Mouse (Mus musculus): ENCODE results near the gene Tubgcp6.

Tubgcp6 gene

DNA sequence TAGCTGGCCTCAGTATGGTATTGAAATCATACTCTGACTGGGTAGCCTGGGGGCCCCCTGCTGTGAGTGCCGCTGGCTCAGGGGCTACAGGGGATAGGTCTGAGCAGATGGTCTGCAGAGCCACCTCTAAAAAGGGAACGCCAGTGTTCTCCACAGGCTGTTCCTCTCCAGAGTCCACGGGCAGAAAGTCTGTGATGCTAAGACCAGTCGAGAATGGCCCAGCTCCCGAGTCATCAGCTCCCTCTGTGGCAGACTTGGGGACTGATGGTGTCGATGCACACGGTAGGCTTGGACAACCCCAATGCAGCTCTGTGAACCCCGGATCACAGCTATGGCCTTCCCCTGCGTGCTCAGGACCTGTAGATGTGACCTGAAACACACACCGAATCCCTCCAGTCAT is 19.0 kb downstream of the Tubgcp6 start:
- DNase-seq (ENCODE audit: low spot score in 2 of 2): peak; percentile 32 to 33

DNA sequence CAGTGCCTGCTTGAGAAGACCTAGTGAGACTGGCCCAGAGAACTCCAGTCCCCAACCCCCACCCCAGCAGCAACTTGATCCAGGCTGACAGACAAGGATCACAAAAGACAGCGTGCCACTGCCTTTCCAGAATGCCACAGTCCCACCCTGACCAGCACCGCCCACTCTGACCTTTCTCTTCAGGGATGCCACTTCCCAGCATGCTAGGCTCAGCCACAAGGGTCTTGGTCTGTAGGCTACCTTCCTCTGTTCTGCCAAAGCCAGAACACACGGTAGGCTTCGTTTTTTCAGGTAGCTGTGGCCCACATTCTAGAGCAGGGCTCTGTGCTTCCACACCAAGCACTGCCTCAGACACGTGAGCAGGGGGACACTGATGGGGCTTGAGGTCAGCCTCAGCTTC is 20.3 kb downstream of the Tubgcp6 start:
- peak in 1 of 2 experiments; percentile 33 for DNase-seq (ENCODE audit: low spot score in 2 of 2)

DNA sequence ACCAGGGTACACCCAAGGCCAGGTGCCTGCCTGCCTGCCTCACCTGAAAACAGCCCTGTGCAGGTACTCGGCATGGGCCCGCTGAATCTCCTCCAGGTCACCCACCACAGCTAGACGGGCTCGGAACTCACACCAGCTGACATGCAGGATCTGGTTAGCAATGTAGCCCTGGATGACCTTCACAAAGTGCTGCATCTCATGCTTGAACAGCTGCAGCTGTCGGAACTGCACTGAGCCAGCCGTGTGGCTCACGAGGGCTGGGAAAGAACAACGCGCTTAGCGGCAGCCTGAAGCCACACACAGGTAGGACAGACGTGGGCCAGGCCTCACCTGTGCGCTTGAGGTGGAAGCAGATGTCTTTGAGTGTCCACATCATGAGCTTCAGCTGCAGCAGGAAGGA is 22.1 kb downstream of the Tubgcp6 start:
- DNase-seq (ENCODE audit: low spot score in 2 of 2): peak in 1 of 2 experiments; percentile 34

DNA sequence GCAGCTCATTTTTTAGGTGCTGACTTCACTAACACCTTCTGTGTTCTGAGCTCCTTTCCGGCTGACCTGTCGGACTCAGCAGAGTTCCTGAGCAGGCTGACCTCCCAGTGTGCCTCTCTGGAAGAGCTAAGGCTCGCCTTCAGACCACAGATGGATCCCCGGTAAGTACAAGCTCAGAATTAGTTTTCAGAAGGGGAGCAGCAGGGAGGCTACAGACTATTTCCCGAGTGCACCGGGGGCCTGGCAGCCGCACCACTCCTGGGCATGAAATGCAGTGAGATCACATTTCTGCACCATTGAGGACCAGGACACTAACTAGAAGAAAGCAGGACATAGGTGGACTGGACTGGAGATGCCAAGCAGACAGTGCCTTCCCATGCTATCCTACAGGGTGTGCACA is 24.3 kb downstream of the Tubgcp6 start:
- DNase-seq (ENCODE audit: low spot score in 2 of 2): no peak

DNA sequence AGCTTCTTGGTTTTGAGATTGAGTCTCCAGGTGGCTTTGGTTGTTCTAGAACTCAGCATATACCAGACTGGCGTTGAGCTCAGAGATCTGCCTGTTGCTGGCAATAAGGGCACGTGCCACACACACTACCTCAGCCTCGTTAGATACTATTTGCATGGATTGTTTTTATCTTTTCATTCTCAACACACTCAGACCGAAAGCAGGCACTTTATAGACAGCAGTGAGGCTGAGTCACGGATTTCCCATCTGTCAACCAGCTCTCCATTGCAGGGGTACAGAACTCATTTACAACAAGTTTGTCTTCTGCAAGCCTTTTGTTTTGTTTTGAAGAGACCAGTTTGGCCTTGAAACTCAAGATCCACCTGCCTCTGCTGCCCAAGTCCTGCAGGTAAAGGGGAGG is 25.5 kb downstream of the Tubgcp6 start:
- DNase-seq (ENCODE audit: low spot score in 2 of 2): peak in 1 of 2 experiments; percentile 35

DNA sequence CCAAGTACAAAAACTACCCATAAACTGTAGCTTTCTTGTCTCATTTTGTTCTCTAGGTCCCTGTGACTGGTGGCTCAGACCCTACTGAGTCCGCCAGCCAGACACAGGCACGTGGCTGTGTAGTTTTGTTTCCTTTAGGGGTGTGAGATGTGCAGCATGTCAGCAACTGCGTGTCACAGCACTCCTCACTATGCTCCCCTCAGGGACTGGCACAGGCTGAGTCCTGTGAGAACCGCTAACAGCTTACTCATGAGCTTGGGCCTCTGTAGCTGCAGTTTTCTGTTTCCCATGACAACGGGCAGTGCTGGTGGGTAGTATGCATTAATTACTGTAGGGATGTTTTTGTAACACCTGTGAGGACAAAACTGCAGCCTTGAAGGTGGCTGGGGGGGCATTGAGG is 30.7 kb downstream of the Tubgcp6 start:
- DNase-seq (ENCODE audit: low spot score in 2 of 2): no peak

DNA sequence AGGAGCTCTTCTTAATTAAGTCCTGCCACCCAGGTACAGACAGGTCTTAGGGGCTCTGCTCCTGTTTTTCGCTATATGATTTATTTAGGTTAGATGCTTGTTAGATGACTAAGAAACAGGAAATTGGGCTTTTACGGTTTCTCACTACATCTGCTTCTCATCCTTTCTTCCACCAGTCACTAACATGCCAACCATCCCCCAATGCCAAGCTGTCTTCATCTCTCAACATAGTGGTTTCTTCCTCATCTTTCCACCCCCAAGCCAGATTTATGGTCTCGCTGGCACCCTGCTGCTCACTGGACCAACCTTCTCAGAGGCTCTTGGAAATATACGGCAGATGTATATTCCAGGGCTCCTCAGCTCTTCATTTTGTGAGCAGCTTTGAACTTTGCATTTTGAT is 32.2 kb downstream of the Tubgcp6 start:
- DNase-seq (ENCODE audit: low spot score in 2 of 2): no peak

DNA sequence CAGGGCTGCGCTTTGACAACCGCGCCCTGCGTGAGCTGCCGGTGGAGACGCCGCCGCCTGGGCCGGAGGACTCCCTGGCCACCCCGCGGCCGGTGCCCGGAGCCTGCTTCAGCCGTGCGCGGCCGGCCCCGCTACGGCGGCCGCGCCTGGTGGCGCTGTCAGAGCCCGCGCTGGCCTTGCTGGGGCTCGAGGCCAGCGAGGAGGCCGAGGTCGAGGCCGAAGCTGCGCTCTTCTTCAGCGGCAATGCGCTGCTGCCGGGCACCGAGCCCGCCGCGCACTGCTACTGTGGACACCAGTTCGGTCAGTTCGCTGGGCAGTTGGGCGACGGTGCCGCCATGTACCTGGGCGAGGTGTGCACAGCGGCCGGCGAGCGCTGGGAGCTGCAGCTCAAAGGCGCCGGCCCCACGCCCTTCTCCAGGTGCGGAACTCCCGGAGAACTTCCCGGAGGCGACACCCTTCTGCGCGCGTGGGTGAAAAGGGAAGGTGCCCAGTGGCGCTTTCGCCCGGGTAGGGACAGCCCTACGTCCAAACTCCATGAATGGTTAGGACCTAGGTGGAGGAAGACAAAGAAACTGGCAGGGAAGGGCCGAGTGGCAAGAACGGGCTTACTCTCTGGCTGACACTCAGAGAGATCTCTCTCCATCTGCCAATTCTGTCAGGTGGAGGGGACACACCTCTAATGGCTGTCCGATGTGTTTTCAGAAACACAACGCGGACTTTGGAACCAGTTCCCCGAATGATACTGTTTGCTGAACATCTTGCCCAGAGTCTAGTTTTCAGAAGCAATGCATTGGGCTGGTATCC is 33.5 kb downstream of the Tubgcp6 start:
- no peak for DNase-seq (ENCODE audit: low spot score in 2 of 2)

DNA sequence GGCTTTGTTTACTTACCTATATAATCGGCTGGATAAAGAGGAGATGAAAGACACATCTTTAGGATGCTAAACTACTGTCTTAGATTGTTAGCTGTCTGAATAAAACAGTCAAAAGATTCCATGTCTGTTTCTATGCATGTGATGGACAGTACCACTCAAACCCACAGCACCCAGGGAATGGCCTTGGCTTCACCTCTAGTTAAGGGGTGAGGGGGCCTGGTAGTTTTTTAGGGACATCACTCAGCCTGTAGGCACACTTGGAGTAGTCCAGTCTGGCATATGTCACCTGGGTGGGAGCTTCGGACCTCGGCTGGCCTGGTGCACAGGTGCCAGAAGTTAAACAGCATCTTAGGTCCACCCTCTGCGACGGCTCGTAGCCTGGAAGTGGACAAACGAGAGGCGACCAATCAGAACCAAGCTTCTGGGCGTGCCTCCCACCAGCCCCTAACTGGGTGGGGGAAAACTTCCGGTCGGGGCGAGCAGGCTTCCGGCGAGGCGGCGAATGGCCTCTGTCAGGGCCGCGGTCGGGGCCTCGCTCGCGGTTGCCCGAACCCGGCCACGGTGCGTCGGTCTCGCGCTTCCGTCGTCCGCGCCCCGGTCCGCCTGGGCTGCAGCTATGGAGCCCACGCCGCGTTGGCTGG is 34.2 kb downstream of the Tubgcp6 start, which contains the start of gene Selenoo:
Gene Selenoo (plus strand): TSS at position 478 of the 641 bp plus-strand sequence.
- DNase-seq (ENCODE audit: low spot score in 2 of 2): peak; percentile 95

DNA sequence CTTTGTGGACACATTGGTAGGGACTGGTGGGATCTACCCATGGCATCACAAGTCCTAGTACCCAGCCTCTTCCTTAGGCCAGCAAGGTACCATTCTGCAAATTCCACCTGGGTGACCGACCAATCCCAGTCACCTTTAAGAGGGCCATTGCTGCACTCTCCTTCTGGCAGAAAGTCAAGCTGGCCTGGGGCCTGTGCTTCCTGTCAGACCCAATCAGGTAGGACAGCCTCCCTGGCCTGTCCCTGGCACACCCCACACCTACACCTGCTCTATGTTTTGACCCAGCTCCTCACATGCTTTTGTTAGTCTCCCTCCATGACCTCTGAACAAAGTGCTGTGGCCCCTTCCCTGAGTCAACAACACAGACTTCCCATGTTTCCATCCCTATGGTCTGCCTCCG is 38.1 kb downstream of the Tubgcp6 start:
- DNase-seq (ENCODE audit: low spot score in 2 of 2): no peak

DNA sequence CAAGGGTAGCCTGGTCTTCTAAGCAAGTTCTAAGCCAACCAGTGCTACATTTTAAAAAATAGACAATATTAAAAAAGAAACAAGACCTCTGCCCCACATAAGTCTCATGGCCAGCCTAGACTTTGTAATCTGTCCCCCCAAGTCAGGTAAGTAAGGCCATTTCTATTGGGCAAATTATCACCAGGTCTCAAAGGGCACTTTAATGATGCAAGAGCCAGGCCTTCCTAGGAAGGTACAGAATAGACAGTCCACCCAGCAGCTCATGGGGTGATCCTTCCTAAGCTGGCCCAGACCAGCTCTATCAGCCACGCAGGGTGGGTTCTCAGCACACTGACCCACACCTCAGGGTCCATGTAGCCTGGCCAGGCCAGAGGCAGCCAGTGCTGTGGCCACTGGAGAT is 39.0 kb downstream of the Tubgcp6 start:
- no peak for DNase-seq (ENCODE audit: low spot score in 2 of 2)

DNA sequence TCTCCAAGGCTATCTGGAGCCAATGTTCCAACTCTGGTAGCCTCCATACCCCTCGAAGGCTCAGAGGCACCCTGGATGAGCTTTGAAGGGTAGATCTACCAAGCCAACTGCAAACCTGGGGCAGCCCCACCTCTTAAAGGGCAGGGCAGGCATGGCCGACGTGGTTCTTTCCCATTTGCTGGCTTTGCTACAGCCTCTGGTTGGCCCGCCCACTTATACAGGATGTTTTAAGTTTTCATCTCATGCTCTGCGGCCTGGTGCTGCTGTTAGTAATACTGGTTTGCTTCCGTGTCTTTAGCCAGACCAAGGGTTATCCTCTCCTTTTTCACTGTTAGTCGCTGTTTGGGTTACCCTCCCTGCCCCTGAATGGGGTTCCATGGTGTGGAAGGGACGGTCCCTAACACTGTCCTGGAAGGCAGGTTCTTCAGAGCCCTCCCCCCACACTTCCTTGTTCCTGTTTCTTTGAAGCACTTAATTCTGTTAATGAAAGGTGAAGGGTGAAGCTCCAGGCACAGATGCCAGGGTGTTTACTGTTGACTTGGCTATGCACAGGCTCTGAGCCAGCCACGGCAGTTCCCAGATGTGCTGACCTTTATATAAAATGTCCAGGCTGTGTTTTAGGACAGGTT is 44.6 kb downstream of the Tubgcp6 start:
- no peak for DNase-seq (ENCODE audit: low spot score in 2 of 2)

DNA sequence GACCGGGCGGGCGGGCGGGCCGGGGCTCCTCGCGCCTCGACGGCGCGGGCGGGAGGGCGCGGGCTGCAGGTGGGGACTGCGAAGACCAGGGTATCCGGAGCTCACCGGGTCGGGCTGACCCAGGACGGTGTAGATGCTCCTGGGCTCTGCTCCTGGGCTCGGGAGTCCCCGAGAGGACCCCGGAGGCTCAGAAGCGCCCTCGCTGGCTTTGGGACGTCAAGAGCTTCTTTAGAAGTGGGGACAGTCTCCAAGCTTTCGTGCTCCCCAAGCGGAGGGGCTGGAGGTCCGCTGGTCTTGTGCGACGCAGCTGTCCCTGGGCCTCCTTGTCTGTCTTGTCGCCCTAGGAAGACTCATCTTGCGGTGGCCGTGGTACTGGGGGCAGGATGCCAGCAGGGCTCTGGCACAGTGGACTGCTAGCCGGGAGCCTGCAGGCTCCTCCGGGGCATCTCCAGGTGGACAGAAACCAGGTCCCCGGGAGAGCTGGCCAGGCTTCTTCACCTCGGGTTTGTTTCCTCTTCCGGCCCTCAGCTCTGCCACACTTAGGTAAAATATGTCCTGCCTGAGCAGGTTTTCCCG is 46.7 kb downstream of the Tubgcp6 start:
- DNase-seq (ENCODE audit: low spot score in 2 of 2): peak; percentile 68 to 70

DNA sequence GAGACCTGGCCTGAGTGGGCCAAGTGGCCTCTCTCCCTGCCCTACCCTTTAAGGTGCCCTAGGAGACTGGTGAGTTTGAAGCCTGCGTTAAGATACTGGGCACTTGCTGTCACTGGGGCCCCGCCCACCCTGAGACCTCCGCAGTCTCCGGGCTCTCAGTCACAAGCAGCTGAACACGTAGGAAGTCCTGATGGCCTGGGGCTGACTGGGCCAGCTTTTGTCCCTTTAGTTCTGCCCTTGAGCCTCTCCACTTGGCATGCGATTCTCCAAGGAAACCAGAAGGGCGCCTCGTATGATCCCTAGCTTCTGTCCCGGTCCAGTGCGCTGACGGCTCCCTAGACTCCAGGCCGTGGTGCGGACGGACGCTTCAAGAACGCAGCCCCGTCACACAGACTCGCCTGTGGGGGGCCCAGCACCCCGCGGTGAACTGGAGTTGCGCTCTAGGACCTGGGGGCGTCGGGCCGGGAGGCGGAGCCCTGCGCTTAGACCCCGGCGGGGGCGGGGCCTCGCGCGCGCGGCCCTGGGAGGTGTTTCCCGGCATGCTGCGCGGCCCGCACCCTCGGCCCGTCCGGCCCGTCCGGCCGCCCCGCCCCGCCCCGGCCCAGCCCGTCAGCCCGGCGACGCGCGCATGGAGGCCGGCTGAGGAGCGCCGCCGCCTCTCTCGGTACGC is 47.3 kb downstream of the Tubgcp6 start:
- peak; percentile 90 to 91 for DNase-seq (ENCODE audit: low spot score in 2 of 2)

DNA sequence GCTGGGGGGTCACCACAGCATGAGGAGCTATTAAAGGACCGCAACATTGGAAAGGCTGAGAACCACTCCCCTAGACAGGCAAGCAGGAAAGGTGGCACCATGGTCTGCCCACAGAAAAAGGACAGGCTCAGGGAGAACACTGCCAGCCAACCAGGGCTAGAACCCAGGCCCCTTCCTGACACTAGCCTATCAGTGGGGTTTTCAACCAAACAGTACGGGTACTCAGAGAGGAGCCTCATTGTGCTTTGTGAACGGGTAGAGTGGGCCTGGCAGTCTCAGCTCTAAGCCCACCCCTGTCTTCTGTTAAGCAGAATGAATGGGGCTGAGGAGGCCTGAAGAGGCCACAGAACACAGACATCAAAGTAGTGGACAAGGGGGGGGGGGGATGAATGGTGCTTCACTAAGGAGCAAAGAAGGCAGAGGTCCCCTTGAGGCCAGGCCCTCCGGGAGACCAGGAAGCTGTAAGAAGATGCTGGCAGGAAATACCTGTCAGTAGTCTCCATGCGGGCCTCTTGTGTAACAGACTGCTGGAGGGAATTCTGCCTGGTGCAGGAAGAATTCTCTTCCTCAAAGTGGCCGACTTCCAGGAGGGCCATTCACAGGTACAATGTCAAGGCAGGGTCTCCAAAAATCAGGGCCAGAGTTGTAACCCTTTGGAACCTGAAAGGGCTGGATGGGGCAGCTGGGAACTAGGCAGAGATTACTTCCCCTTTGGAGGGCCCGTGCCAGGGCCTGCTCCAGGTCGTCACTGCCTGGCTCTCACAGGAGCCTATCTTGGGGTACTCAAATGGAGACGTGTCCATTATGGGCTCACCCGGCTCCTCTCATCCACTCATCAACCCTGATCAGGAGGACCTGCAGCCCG is 48.1 kb downstream of the Tubgcp6 start, which contains the start of gene Trabd:
Gene Trabd (plus strand): TSS at position 512 of the 865 bp plus-strand sequence.
- DNase-seq (ENCODE audit: low spot score in 2 of 2): peak; percentile 39 to 67

DNA sequence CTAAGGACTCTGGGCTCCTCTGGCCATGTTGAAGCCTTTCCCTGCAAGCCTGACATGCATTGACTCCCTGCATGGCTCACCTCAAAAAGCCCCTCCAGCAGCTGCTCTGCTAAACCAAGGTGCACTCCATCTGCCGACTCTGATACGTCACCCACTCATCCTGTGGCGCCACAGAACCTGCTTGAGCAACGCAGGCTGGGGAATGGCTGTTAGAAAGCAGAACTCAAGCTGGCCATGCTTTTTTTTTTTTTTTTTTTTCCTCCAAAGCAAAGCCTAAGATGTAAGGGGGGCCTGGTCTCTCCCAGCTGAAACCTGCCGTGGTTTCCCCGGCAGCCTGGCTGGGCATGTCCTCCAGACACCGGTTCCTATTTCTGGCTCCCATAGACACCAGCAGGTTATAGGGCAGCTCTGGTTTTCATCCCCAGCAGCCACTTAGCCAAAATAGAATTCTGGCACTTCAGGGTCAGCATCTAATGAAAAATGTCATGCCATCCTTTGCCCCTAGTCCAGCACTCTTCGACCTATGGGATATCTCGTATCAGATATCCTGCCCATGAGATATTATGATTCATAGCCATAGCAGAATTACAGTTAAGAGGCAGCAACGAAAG is 48.8 kb downstream of the Tubgcp6 start:
- DNase-seq (ENCODE audit: low spot score in 2 of 2): peak; percentile 70 to 81

DNA sequence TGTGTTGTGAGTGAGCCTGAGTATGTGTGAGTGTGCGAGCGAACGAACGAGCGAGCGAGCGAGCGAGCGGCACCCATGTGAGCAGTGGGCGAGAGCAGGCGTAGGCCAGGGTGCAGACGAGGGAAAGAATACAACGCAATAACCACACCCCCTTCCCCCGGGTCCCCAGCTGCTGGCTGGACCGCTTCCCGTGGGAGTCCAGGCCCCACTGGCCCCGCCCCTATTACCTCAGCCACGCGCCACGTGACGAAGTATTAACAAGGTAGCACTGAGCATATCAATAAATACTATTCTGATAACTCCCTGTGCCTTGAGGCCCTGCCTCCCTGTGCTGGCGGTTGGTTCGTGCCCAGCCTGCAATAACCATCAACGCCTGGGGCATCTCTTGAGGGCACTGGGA is 52.3 kb downstream of the Tubgcp6 start:
- no peak for DNase-seq (ENCODE audit: low spot score in 2 of 2)

DNA sequence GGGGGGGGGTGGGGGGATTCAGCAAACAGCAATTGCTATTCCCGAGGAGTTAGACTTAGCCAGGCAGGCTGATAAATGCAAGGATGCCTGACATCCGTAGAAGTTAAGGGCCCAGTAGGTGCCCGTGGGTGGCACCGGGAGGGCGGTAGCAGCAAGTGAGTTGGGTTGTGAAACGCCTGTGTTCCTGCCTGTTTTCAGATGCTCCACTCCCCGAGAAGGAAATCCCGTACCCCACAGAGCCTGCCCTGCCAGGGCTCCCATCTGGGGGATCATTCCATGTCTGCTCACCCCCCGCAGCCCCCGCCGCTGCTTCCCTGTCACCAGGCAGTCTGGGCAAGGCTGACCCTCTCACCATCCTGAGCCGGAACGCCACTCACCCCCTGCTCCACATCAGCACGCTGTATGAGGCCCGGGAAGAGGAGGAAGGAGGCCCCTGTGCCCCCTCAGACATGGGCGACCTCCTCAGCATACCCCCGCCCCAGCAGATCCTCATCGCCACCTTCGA is 53.5 kb downstream of the Tubgcp6 start:
- no peak for DNase-seq (ENCODE audit: low spot score in 2 of 2)

DNA sequence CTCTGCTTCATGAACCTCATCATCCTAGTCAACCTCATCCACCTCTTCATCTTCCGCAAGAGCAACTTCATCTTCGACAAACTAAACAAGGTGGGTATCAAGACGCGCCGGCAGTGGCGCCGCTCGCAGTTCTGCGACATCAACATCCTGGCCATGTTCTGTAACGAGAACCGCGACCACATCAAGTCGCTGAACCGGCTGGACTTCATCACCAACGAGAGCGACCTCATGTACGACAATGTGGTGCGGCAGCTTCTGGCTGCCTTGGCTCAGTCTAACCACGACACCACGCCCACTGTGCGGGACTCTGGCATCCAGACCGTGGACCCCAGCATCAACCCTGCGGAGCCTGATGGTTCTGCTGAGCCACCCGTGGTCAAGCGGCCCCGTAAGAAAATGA is 54.7 kb downstream of the Tubgcp6 start:
- DNase-seq (ENCODE audit: low spot score in 2 of 2): no peak

DNA sequence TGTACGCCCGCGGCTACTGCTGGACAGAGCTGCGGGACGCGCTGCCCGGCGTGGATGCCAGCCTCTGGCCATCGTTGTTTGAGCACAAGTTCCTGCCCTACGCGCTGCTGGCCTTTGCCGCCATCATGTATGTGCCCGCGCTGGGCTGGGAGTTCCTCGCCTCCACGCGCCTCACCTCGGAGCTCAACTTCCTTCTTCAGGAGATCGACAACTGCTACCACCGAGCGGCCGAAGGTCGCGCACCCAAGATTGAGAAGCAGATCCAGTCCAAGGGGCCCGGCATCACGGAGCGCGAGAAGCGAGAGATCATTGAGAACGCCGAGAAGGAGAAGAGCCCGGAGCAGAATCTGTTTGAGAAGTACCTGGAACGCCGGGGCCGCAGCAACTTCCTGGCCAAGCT is 55.3 kb downstream of the Tubgcp6 start:
- no peak for DNase-seq (ENCODE audit: low spot score in 2 of 2)
